Mouse (Mus musculus): Measurements from ENCODE around the gene Gm11273. TPM values are rescaled to one million over a fixed set of nuclear protein-coding genes. Genes with fewer than 3 reads are reported as not detected.
"Not testable (repeated sequence)": the region's sequence is repeated elsewhere in the genome, so short reads cannot be mapped to it uniquely, and the experiment has no call there.

Gm11273 gene
- polyA plus RNA-seq, 1 experiment: not detected

- WGBS: 93% methylated on average over 5 of the region's 5 CpGs
- Histone ChIP-seq H3K4me3 (ENCODE audit: insufficient read depth, low read depth, low read length) (no peak overlapping the region), H3K27ac (ENCODE audit: insufficient read depth, low read depth, low read length) (no peak overlapping the region), H3K4me1 (ENCODE audit: control insufficient read depth, insufficient read depth, low read length) (no peaks in the 10 kb centered on the region)
- TF ChIP-seq CTCF (IDR thresholded peaks at IDR 0.05; ENCODE audit: insufficient read depth, low read depth, low read length): no peak
- no peak for TF ChIP-seq POLR2A (IDR thresholded peaks at IDR 0.05; ENCODE audit: insufficient read depth, low read depth, low read length)
Observed at GRCm38 (mm10) chr13:21492847-21493246, 8.4 kb downstream of the Gm11273 start.

GRCm38 (mm10) chr13:21486881-21487280, 14.3 kb downstream of the Gm11273 start:
- no peak for TF ChIP-seq CTCF (IDR thresholded peaks at IDR 0.05; ENCODE audit: insufficient read depth, low read depth, low read length)
- no peak for TF ChIP-seq POLR2A (IDR thresholded peaks at IDR 0.05; ENCODE audit: insufficient read depth, low read depth, low read length)
- 97% methylated on average over 1 of the region's 1 CpGs for WGBS
- Histone ChIP-seq H3K27ac (ENCODE audit: insufficient read depth, low read depth, low read length) (no peak overlapping the region), H3K4me1 (ENCODE audit: control insufficient read depth, insufficient read depth, low read length) (no peaks in the 10 kb centered on the region), H3K4me3 (ENCODE audit: insufficient read depth, low read depth, low read length) (no peak overlapping the region)

GRCm38 (mm10) chr13:21478759-21479670, 22.2 kb downstream of the Gm11273 start, which contains the start of the genes Zkscan4 and Gm10065:
Gene Zkscan4, plus strand, starts transcription at chr13:21478907.
Gene Gm10065, minus strand, starts transcription at chr13:21479441.
- 1% methylated on average over 31 of the region's 31 CpGs for WGBS

GRCm38 (mm10) chr13:21472427-21472826, 28.8 kb downstream of the Gm11273 start:
- TF ChIP-seq CTCF (IDR thresholded peaks at IDR 0.05; ENCODE audit: insufficient read depth, low read depth, low read length) (no peak), POLR2A (IDR thresholded peaks at IDR 0.05; ENCODE audit: insufficient read depth, low read depth, low read length) (no peak)
- H3K4me1 ChIP-seq (ENCODE audit: control insufficient read depth, insufficient read depth, low read length): 0 out of 2 replicates have a peak, but pooled peaks cover 4% of the 10 kb centered on the region
- H3K27ac ChIP-seq (ENCODE audit: insufficient read depth, low read depth, low read length): no peak overlapping the region
- WGBS: 30% methylated on average over 4 of the region's 4 CpGs
- H3K4me3 ChIP-seq (ENCODE audit: insufficient read depth, low read depth, low read length): no peak overlapping the region

More at GRCm38 (mm10) chr13:21478759-21479670, 22.2 kb downstream of the Gm11273 start, which contains the start of the genes Zkscan4 and Gm10065:
- not testable (repeated sequence) for H3K4me1 ChIP-seq (ENCODE audit: control insufficient read depth, insufficient read depth, low read length)
- Histone ChIP-seq H3K27ac (ENCODE audit: insufficient read depth, low read depth, low read length) (peak within 1 kb of the TSS; percentile 71), H3K4me3 (ENCODE audit: insufficient read depth, low read depth, low read length) (peak within 1 kb of the TSS; percentile 80)

GRCm38 (mm10) chr13:21469097-21469496, 32.1 kb downstream of the Gm11273 start:
- H3K27ac ChIP-seq (ENCODE audit: insufficient read depth, low read depth, low read length): no peak overlapping the region
- 14% methylated on average over 9 of the region's 9 CpGs for WGBS
- 0 out of 2 replicates have a peak, but pooled peaks cover 4% of the 10 kb centered on the region for H3K4me1 ChIP-seq (ENCODE audit: control insufficient read depth, insufficient read depth, low read length)
- H3K4me3 ChIP-seq (ENCODE audit: insufficient read depth, low read depth, low read length): no peak overlapping the region
- TF ChIP-seq CTCF (IDR thresholded peaks at IDR 0.05; ENCODE audit: insufficient read depth, low read depth, low read length) (no peak), POLR2A (IDR thresholded peaks at IDR 0.05; ENCODE audit: insufficient read depth, low read depth, low read length) (no peak)

GRCm38 (mm10) chr13:21468061-21469019, 32.9 kb downstream of the Gm11273 start, which contains the start of gene Nkapl:
Gene Nkapl, minus strand, starts transcription at chr13:21468509.
- Histone ChIP-seq H3K4me3 (ENCODE audit: insufficient read depth, low read depth, low read length) (peak within 1 kb of the TSS; percentile 68), H3K4me1 (ENCODE audit: control insufficient read depth, insufficient read depth, low read length) (0 out of 2 replicates have a peak, but pooled peaks cover 4% of the 10 kb centered on the region), H3K27ac (ENCODE audit: insufficient read depth, low read depth, low read length) (no peak within 1 kb of the TSS)
- under 1% methylated on average over 54 of the region's 54 CpGs for WGBS
- TF ChIP-seq CTCF (IDR thresholded peaks at IDR 0.05; ENCODE audit: insufficient read depth, low read depth, low read length) (no peak), POLR2A (IDR thresholded peaks at IDR 0.05; ENCODE audit: insufficient read depth, low read depth, low read length) (peak; percentile 58)

- TF ChIP-seq CTCF (IDR thresholded peaks at IDR 0.05; ENCODE audit: insufficient read depth, low read depth, low read length): no peak
- TF ChIP-seq POLR2A (IDR thresholded peaks at IDR 0.05; ENCODE audit: insufficient read depth, low read depth, low read length): no peak
- Histone ChIP-seq H3K27ac (ENCODE audit: insufficient read depth, low read depth, low read length) (no peak overlapping the region), H3K4me3 (ENCODE audit: insufficient read depth, low read depth, low read length) (no peak overlapping the region), H3K4me1 (ENCODE audit: control insufficient read depth, insufficient read depth, low read length) (0 out of 2 replicates have a peak, but pooled peaks cover 4% of the 10 kb centered on the region)
- WGBS: 87% methylated on average over 10 of the region's 10 CpGs
Observed at GRCm38 (mm10) chr13:21467336-21467735, 33.9 kb downstream of the Gm11273 start.

- not testable (repeated sequence) for H3K4me3 ChIP-seq (ENCODE audit: insufficient read depth, low read depth, low read length); H3K27ac ChIP-seq (ENCODE audit: insufficient read depth, low read depth, low read length); H3K4me1 ChIP-seq (ENCODE audit: control insufficient read depth, insufficient read depth, low read length)
- WGBS: 52% methylated on average over 9 of the region's 9 CpGs
Observed at GRCm38 (mm10) chr13:21462516-21462915, 38.7 kb downstream of the Gm11273 start.
